Mouse (Mus musculus) cerebral cortex, adult 2 months (tissue): ENCODE measurements around the gene Cd1d1.

Source experiments
- WGBS: fragments of 180-500 bp; shearing (Covaris S2); methylation state at CpG from one replicate; pipeline ENCODE4 v1.1.7; 2018; 5-methylcytosine and 5-hydroxymethylcytosine counted together

The Cd1d1 gene

DNA sequence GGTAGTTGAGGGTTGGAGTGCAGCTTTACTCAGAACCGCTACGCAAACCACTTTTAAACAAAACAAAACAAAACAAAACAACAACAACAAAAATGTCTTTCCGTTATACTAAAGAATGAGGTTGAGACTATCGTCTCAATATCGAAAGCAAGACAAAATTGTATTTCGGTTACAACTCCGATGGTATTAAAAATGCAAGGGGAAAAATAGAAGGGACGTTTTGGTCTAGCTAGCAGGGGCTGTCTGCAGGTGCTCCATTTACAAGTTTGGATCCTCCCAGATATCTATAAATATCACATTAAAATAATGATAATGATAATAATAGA is at the start of gene Cd1d1:
Cd1d1 (minus strand) TSS at position 27 of the 326 bp plus-strand sequence.
- WGBS = 8% methylated on average over 8 of the region's 8 CpGs

DNA sequence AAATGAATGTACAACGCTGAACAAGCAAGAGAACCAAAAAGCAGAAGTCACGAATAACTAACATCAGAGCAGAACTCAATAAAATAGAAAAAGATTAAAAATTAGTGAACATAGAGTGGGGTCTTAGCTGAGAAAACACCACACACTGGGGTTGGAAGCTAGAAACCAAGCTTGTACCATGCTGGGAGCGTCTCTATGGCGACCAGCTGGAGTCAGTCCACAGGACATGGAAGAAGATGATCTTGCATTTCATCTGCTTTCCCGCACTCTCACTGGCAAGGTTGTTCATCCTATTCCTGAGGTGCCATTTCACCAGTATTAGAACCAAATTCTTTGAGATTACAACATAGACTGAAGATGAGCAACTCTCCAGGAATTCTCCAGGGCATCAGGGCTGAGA is 48.6 kb upstream of the Cd1d1 start:
- WGBS = 91% methylated on average over 5 of the region's 5 CpGs

DNA sequence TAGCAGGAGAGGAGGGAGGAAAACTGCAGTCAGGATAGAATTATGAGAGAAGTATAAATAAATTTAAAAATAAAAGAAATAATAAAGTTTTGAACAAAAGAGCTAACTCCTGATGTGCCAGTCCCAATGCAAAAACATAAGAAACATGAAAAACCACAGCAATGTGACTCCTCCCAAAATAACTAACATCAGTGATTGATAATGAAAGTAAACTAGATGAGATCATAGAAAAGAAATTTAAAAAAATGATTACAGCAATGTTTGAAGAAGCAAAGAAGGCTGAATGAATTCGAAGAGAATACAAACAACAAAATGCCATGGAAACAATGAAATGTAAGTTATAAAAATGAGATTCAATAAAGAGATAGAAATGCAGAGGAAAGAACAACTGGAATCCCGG is 42.5 kb upstream of the Cd1d1 start:
- 88% methylated on average over 2 of the region's 2 CpGs for WGBS

GRCm38 (mm10) chr3:87038500-87038899 is 39.3 kb upstream of the Cd1d1 start:
- 85% methylated on average over 6 of the region's 6 CpGs for WGBS

GRCm38 (mm10) chr3:87034061-87034460 is 34.8 kb upstream of the Cd1d1 start:
- 91% methylated on average over 4 of the region's 4 CpGs for WGBS

- 17% methylated on average over 8 of the region's 8 CpGs for WGBS
Measured at GRCm38 (mm10) chr3:87033357-87033756, 34.1 kb upstream of the Cd1d1 start.

- 24% methylated on average over 6 of the region's 6 CpGs for WGBS
Measured at GRCm38 (mm10) chr3:87030855-87031254, 31.6 kb upstream of the Cd1d1 start.

DNA sequence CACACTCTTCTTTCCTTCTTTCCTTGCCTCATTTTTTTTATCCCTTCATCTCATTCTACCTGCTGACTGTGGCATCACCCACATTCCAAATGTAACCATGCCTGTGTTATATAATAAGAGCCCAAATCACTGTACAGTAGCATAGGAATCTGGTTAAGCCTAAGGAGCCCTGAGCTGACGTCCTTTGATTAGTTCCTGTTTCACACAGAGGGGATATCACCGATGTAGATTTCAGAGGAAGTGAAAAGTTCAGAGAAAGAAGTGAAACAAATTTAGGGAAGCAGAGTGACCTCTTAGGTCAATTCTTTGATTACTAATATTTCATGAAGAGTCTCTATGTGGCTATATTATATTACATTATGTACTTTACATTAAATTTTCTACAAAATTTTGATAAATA is 18.5 kb upstream of the Cd1d1 start:
- WGBS = 80% methylated on average over 2 of the region's 2 CpGs

- WGBS = 94% methylated on average over 1 of the region's 1 CpGs
Measured at GRCm38 (mm10) chr3:87017001-87017400, 17.8 kb upstream of the Cd1d1 start.

DNA sequence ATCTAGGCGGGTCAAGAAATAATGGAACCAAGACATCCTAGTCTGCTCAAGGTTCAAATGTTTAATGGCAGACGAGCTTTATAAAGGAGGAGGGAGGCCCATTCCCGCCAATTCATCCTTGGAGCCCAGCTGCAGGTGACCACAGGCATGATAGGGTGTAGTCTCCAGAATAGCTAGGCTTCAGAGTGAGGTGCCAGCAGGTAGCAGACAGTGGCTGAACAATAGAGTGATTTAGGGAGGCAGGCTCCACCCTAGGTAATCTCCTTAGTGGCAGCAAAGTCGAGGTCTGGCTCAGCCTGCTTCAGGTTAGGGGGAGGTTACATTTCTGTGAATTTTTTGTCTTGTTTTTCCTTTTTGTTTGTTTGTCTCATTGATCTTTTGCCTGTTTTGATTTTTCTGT is 16.7 kb upstream of the Cd1d1 start:
- 77% methylated on average over 4 of the region's 4 CpGs for WGBS

- WGBS = 81% methylated on average over 3 of the region's 3 CpGs
Measured at GRCm38 (mm10) chr3:87012406-87012805, 13.2 kb upstream of the Cd1d1 start.

GRCm38 (mm10) chr3:87008281-87008680 is 9.0 kb upstream of the Cd1d1 start:
- WGBS = 80% methylated on average over 1 of the region's 1 CpGs

GRCm38 (mm10) chr3:87000676-87001075 is 1.4 kb upstream of the Cd1d1 start:
- WGBS = 71% methylated on average over 4 of the region's 4 CpGs

- 95% methylated on average over 12 of the region's 12 CpGs for WGBS
Measured at GRCm38 (mm10) chr3:87000051-87000450, 810 bp upstream of the Cd1d1 start.

- 5% methylated on average over 24 of the region's 24 CpGs for WGBS
Measured at GRCm38 (mm10) chr3:86998433-86999414, 517 bp downstream of the Cd1d1 start.

GRCm38 (mm10) chr3:86996111-86996510 is 3.1 kb downstream of the Cd1d1 start:
- 91% methylated on average over 4 of the region's 4 CpGs for WGBS

GRCm38 (mm10) chr3:86995381-86995780 is 3.9 kb downstream of the Cd1d1 start:
- 70% methylated on average over 1 of the region's 1 CpGs for WGBS

GRCm38 (mm10) chr3:86986969-86987368 is 12.3 kb downstream of the Cd1d1 start:
- 24% methylated on average over 6 of the region's 6 CpGs for WGBS

- WGBS = 7% methylated on average over 12 of the region's 12 CpGs
Measured at GRCm38 (mm10) chr3:86986490-86986889, 12.8 kb downstream of the Cd1d1 start.

GRCm38 (mm10) chr3:86983382-86983781 is 15.9 kb downstream of the Cd1d1 start:
- WGBS = 85% methylated on average over 6 of the region's 6 CpGs

DNA sequence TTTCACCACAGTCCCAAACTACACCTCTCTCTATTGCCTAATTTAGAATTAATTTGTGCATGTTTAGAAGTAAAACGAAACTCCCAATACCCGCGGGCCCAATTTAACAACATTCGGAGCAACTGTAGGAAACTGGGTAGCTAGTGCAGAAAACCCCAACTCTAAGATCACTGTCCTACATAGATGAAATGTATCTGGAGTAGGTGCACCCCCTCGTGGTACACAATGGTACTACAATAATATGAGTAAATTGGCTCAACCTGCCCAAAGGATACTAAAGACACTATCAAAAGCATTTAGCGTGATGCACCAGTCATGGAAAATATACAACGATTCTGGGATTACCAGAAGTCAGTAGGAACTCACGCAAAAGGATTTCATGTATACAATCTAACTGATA is 22.7 kb downstream of the Cd1d1 start:
- 6% methylated on average over 8 of the region's 8 CpGs for WGBS

GRCm38 (mm10) chr3:86975150-86975549 is 24.1 kb downstream of the Cd1d1 start:
- 35% methylated on average over 2 of the region's 2 CpGs for WGBS

DNA sequence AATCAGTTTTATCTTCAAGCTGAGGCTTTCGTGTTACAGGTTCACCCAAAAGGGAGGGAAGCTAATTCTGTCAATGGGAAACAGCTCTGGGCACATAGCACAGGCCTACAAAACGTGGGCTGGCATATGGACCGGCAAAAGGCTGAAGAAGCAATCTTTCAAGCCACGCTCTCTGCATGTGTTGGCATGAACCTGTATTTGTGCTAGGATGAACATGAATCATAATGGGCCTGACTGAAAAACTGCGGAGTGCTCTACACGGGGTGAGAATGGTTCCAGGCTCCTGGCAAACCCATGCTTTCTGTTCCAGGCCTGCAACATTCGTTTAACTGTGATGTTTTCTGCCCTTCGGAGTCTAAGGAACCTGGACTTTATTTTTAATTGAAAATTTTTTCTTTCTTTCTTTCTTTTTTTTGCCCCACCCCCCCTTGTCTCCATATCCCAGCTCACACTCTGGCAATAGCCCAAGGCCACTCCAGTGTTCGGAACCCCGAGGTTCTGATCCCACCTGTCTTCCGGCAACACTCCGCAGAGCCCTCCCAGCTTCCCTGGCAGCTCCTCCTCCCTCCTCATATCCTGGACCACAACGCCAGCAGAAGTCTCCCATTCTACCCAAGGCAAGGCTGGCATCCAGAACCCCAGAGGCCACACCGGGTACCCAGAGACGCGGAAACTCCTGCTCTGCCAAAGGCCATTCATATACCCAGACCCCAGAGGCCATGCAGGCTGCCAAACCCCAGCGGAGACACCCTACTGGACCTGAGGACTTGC is 36.4 kb downstream of the Cd1d1 start:
- 87% methylated on average over 17 of the region's 17 CpGs for WGBS
